Mouse (Mus musculus) monocyte, adult 5-6 weeks (primary cell): ENCODE results near the gene Car15. TPM values are rescaled to one million over a fixed set of nuclear protein-coding genes. Genes with fewer than 3 reads are reported as not detected.
A peak's percentile ranks its signal among the peaks of the same experiment; 100 is the strongest.

ENCODE experiments used
- ATAC-seq: fragments of 153-309, 156-312 bp; replicated peaks from 2 replicates; pipeline ENCODE4 v1.8.0; 2017; ENCODE audit warnings: mild to moderate bottlenecking; ENCODE audit not compliant: low TSS enrichment, insufficient number of reproducible peaks, severe bottlenecking, poor library complexity, low FRiP score
- total RNA-seq: library from RNA; stranded (forward); fragments of 200-1000, 200-491, 200-594 nt; gene quantifications from 3 replicates; pipeline ENCODE4 v1.2.3, GENCODE M21; 2017

Gene Car15
- total RNA-seq, 1 experiment from 2014 or later: 7.7 TPM

DNA sequence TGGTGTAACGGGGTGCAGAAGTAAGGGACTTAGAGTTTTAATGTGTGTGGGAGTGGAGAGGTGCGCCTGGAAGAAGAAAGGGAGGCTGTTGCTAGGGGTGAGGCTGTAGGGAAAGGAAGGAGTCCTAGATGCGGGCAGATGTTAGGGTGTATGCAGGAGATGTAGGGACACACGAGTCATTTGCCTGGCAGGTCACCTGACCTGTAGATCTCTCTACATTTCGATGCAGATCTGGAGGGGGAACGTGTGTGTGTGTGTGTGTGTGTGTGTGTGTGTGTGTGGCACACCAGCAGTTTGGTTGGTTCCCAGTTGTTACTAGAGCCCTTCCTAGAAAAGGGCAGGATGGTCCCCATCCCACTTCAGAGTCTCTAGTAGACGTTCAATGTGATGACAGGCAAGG, 33.2 kb downstream of the Car15 start:
- ATAC-seq: no peak

DNA sequence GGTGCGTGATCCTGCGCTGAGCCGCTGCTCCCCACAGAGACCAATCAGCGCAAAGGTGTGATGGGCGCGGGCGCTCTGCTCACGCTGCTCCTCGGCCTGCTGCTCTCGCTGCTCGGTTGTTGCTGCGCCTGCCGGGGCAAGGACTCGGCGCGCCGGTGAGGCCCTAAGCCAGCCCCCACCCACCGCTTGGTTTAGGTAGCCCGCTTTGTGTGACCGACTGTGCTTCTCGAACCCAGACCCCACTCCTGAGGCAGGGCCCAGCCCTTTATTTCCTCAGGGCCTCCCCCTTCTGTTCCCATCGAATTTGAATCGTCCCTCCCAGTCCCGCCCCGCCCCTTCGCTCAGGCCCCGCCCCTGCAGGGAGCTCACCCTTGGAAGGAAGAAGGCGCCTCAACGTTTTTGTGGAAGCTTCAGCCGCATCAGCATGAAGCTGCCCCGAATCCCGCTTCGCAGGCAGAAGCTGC, 33.7 kb downstream of the Car15 start:
- no peak for ATAC-seq

DNA sequence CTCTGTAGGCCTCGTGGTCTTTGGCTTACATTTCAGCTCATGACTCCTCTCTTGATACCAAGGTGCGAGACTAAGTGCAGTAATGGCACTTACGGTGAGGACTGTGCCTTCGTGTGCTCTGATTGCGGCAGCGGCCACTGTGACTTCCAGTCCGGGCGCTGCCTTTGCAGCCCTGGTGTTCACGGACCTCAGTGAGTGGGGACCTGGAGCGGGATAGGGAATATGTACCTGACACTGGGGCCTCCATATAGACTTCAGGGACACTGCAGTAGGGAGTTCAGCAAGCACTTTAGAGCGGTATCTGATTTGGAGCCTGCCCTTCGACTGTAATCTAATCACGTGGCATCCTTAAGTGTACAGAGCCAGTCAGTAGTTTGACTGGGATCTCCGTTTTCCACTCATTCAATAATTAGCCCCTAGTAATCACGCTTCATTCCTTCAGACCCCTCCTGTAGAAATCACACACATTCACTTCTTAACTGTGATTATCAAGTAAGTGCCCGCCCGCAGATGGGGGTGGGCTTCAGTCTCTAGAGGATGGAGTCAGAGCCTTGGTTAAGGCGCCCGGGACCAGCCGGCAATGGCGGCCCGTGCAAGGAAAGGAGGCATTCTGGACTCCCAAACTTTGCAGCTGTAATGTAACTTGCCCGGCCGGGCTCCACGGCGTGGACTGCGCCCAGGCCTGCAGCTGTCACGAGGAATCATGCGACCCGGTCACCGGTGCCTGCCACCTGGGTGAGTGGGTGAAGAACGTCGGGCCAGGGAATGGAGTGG, 34.3 kb downstream of the Car15 start:
- ATAC-seq: no peak

DNA sequence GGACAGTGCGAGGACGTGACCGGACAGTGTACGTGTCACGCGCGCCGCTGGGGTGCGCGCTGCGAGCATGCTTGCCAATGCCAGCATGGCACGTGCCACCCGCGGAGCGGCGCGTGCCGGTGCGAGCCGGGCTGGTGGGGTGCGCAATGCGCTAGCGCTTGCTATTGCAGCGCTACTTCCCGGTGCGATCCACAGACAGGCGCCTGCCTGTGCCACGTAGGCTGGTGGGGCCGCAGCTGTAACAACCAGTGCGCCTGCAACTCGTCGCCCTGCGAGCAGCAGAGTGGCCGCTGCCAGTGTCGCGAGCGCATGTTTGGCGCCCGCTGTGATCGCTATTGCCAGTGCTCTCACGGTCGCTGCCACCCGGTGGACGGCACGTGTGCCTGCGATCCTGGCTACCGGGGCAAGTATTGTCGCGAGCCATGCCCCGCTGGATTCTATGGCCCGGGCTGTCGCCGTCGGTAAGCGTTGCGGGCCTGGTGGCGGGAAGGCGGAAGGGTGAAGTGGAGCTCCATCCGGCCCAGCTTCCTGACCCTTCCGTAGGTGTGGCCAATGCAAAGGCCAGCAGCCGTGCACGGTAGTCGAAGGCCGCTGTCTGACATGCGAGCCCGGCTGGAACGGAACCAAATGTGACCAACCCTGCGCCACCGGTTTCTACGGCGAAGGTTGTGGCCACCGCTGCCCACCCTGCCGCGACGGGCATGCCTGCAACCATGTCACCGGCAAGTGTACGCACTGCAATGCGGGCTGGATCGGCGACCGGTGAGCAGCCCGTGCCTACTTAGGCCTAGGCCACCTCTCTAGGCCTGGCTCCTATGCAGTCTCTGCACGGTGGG, 35.1 kb downstream of the Car15 start:
- 0 out of 2 replicates have a peak, but pooled peaks have one; percentile 29 for ATAC-seq

DNA sequence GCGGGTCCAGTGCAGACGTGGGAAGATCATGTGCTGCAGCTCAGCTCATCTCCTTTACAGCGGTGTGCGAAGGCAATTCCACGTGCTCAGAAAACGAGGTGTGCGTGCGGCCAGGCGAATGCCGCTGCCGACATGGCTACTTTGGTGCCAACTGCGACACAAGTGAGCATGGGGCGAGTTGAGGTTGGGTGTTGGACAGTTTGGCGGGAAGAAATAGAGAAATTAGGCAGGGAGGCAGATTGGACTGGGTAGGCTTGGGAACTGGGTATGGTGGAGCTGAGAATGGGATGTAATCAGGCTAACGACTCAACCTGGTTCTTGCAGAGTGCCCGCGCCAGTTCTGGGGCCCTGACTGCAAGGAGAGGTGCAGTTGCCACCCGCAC, 35.7 kb downstream of the Car15 start:
- ATAC-seq: no peak

DNA sequence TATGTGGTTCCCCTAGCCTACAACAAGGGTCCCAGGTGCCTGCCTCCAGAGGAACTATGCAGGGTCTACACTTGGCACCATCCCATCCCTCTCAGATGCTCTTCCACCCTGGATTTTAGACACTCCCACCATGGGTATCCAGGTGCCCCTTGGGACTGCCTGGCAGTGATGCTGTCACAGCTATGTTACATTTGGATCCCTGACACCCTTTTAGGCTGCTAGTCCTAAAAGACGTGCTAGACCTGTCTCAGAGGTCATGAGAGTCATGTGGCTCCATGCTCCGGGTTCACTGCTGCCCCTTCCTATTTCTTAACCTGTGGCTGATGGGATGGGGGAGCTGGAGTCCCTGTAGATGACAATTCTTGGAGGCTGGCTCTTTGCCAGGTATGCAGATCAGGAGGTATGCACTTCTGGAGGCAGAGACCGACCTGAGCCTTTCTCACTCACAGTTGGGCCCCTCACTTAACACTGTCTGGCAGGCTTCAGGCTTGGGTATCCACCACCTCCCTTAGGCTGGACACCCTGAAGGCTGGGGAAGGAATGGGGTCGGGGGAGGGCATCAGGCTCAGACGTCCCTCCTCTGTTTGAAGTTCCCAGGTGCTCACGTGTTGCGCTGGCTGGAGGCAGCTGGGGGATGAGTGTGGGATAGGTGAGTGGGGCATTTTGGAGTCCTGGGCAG, 36.2 kb downstream of the Car15 start:
- ATAC-seq: no peak

DNA sequence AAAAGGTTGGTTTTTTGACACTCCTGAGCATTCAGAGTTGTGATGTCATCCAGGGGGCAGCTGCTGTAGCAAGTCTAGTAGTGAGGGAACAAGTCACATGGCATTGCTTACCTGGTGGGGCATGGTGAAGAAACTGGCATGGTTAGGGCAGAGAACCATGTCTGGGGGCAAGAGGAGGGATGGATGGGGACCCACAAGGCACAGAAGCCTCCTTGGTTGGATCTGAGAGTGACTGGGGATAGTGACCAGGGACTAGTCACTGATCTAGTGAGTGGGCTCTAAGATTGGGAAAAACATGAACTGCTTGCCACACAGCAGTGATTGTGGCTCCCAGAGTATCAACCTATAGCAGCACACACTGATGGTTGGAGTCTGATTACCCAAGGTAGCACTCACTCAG, 38.6 kb downstream of the Car15 start:
- no peak for ATAC-seq

DNA sequence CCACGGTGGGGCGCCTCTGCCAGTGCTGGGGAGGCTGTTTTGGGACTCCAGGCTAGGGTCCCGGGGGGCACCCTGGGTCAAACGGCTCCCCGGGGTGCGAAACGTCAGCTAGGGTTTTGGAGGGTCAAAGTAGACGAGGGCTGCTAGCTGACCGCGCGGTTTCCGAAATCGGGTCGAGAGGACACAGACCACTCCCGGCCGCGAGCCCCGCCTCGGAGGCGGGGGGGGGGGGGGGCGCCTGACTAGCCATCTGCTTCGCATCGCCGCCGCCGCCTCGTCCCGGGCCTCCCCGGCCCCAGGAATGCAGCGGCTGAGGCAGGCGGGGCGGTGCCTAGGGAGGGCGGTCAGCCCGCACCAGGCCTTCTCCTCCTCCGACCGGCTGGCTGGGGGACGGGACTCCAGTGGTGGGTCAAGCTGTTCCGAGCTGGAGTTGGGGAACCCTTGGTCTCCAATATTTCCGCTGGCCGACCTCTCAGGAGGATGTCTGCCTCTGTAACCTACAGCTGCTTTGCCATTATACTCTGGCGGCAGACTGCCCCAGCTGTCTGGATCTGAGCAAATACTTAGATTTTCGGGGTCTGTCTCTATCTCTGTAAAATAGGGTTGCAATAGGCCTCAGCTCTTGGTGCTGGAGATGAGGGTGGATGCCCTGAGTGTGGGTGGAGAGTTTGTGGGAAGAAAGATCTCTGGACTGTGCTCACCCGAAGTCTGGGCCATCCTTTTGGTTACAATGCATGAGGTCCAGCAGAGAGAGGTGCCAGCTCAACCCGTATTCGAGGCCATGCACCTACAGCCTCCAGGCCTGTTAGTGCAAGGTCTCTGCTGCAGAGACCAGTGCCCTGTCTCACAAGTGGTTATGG, 39.6 kb downstream of the Car15 start:
- ATAC-seq: no peak

DNA sequence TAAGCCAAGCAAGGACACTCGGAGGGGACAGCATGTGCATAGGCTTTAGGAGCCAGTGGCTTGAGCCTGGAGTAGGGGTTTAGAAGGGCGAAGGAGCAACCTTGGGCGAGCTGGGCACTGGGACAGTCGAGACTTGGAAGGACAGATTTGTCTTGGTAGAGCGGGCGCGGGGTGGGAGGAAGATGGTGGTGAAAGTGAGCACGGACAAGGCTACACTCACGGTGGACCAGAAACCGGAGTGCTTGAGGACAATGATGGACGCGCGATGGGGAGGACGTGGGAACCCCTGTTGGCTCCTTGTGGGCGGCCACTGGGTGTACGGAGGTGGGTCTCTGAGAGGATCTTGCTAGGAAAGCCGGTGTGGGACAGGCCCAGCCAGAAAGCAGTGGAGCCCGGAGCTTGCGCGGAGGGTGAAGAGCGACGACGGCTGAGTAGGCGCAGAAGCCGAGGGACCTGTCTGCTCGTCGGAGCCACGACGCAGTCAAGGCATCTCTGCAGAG, 40.3 kb downstream of the Car15 start:
- no peak for ATAC-seq

DNA sequence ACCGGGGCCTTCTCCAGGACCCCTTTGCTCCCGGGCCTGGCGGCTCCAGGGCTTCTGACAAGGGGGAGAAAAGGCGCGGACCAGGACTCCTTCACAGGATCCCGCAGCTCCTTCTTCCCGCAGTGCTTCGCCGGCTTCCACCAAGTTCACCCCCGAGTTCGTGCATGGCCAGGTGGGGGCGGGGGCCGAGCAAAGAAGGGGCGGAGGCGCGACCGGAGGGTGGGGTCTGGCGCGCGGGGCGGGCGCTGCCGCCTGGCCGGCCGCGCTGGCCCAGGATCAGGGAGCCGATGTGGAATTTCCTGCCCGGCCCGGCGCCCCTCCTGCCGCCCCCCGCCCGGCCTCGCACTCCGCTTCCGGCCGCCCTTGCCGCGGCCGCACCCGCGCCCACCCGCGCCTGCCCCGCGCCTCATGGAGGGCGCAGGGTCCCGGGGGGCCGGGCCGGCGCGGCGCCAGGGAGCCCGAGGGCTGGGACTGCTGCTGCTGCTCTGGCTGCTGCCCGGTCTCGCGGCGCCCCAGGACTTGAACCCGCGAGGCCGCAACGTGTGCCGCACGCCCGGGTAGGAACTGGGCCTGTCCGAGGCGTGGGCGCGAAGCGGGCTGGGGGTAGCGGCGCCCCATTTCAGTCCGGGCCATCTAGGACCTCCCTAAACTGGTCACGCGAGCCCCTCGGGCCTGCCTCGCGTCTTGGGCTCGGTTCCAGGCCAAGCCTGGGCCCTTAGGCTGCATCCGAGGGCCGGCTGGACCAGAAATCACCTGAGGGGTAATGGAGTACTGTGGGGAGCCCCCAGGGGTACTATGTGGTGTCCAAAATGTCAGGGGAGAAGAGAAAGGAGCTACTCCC, 41.0 kb downstream of the Car15 start, which contains the start of gene Scarf2:
Gene Scarf2, plus strand, starts transcription at position 312 of the 841 bp plus-strand sequence.
- no peak for ATAC-seq

DNA sequence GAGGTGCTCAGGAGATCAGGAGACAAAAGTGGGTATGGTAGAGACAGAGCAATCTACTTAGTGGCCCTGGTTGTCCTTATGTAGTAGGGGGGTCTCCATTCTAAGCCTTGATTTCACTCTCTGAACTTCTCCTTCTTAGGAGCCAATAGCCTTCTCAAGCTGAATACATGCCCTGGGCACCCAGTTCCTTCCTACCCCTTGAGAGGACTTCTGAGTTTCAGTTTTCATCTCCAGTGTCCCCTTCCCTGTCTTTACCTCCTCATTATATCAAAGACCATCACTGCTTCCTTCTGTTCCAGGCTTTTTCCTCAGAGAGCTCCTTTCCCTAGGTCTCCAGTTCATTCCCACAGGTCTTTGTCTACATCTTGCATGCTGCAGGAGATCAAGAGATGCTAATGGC, 41.6 kb downstream of the Car15 start:
- no peak for ATAC-seq

DNA sequence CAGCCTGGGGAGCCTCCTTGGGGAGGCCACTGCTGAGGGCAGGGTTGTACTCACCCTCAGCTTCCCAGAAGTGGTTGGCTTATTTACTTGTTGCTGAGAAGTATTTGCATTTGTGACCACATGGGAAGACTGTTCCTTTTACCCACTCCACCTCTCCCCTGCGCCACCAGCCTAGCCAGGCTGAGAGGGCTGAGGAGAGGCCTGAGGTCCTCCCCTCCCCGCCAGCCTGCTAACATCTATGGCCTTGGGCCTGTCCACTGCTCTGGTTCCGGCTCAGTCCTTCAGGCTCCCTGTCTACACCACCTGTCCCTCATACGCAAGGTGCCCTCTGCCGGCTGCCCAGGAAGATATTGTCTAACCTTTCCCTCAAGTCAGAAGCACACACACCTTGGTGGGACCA, 42.5 kb downstream of the Car15 start:
- ATAC-seq: no peak

DNA sequence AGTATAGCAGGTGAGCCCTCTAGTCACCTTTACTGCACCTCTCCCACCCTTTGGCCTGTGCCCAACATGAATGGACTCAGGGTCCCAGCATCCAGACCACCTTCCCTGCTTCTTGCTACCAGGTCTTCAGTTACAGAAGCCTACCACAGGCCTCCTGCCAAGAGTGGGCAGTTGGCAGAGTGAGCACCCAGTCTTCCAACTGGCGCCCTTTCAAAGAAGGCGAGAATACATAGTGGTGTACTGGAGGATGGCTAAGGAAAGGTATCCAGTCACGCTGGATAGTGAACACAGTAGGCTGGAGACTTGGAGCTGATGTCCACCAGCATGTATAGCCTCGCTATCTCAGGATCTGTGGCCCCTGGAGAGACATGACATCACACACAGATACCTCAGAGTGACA, 44.1 kb downstream of the Car15 start:
- ATAC-seq: no peak

DNA sequence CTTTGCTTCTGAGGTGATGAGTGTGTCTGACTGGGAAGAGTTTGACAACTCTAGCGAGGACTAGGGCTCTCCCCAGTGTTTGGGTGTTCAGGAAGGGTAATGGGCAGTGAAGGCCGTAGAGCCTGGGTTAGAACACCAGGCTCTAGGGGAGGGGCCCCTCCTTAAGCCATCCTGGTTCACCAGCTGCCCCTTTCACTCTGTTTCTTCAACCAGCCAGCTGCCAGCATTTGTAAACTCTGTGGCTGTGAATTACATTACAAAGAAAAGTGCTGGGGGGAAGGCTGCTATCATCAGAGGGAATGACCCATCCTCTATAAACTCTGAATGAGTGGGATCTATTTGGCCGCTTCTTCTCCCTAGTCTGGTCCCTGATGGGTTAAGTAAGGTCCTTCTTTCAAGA, 45.4 kb downstream of the Car15 start:
- ATAC-seq: no peak

DNA sequence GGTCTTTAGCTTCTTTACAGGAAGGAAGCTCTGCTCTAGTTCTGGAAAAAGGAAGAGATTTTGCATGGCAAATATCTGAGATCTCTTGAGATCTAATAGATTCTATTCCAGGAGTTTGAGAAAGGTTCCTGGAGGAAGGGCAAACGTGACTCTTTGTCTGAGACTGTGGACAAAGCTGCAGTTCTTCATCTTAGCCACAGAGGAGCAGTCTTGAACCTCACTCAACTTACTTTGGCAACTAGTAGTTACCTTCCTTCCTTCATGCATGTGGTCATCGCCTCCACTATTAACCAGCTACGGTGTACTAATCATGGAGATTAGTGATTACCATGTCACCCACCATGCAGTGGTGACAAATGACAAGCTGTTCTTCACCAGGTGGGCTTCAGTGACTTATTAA, 52.8 kb downstream of the Car15 start:
- no peak for ATAC-seq
